Mouse (Mus musculus): ENCODE measurements around the gene Dexi.
A peak's percentile ranks its signal among the peaks of the same experiment; 100 is the strongest.

The Dexi gene

DNA sequence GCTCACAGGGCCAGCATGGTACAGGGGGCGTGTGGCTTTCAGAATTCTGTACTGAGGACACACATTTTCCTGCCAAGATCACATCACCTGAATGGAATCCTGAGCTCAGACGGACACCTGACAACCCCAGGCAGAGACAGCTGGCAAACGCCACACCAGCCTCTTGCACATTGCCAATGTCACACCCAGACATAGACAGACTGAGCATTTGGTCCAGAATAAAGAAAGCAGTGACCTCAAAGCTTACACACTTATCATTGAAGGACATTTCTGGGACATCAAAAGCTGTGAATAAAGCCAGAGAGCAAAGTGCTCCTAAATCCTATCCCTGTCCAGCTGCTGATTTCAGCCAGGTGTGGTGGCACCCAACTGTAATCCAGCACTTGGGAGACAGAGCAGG lies 5.9 kb downstream of the Dexi start:
- no peak for DNase-seq

DNA sequence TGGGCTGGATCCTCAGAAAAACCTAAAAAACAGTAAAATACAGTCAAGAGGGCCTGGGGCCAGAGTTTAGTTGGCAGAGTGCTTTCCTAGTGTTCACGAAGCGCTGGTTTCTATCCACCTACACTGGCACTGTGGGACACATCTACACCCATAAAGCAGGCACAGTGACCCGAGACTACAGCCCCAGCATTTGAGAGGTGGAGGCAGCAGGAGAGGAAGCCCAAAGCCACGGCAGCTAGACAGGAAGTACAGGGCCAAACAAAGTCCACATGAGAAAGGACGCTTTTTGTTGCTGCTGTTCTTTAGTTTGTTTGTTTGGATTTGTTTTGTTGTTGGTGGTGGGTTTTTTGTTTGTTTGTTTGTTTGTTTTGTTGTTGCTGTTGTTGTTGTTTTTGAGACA lies 6.5 kb downstream of the Dexi start:
- DNase-seq: no peak

DNA sequence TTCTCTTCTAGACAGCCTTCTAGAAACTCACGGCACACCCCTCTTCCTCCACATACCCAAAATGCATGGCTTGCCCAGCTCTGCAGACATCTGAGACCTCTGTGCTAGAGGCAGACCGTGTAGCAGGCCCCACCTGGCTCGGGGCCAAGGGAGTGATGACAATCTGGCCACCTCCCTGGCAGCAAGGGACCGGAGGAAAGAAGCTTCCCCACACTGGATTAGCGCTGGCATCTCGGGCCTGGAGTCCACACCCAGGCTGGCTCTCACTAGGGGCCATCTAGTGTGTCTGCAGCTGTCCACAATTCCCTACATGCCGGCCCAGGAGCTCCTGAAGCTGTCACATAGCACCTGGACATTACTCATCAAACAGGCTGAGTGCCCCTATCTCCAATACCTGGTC lies 8.3 kb downstream of the Dexi start:
- DNase-seq: no peak

DNA sequence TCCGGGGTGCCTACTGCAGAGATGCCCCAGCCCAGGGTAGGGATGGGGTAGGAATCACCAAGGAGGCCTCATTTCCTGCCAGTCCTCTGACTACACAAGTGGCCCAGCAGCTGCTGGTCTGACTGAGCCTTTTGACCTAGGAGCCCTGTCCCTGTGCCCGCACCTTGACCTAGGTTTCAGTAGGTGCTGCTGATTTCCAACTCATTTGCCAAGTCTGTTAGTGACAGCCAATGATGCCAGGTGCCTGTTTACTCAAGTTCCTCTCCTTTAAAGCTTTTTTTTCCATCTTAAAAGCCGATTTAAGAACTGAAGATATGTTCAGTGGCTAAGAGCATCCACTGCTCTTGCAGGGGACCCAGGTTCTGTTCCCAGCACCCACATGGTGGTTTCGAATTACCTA lies 9.1 kb downstream of the Dexi start:
- no peak for DNase-seq

DNA sequence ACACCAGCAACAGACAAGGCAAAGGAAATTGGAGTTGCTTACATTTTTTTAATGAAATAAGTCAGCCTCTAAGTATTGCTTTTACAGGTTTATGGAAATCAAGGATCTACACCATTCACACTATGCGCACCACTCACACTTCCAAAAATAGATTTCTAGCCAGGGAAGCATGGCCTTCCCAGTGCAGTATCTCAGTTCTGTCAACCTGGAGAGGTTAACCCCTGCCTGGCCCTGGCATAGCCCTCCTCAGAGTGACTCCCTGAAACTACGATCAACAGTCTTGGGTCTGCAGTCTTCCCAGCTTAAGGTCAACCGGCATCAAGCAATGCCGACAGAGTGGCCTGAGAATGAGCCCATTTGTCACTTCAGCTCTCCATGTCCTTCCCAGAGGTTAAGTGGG lies 12.7 kb downstream of the Dexi start:
- DNase-seq: no peak

DNA sequence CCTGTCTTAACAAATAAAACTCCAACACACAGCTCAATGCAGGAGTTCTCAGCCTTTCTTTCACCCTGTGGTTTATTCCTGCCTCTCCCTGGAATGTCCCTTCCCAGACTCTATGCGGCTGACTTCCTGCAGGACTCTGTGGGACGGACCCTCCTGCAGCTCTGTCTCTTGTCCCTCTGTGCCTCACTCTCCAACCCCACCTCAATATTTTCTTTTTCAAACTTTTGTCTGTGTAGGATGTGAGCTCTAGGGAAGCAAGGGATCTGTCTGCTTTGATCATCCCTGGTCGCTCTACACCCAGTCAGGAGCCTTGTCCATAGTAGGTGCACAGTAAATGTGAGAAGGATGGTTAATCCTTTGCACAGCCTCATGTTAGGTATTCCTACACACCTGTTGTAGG lies 14.5 kb downstream of the Dexi start:
- no peak for DNase-seq

DNA sequence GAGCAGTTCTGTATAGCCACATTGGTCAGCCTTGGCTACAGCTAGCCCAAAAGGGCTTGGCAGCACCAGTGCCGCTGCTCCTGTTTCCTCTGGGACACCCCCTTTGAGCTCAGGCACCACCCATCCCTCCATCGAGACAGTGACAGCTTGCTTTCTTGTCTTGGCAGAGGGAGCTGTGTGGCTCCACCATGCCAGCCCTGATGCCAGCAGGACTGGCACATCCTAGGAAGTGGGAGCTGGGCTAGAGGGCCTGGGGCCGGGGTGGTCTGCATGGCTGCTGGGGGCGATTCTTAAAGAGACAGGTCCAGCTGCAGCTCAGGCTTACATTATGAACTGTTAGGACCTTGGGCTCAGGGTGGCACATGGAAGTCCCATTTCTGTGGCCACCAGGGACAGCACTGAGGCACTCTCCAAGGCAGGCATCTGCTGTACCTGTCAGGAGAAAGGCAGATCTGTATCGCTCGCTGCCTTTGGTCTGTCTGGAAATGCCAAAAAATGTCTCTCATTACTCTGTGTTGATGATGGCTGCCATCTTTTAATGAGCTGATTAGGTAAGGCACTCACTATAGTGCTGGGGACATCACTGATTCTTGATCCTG lies 15.7 kb downstream of the Dexi start:
- DNase-seq: no peak

DNA sequence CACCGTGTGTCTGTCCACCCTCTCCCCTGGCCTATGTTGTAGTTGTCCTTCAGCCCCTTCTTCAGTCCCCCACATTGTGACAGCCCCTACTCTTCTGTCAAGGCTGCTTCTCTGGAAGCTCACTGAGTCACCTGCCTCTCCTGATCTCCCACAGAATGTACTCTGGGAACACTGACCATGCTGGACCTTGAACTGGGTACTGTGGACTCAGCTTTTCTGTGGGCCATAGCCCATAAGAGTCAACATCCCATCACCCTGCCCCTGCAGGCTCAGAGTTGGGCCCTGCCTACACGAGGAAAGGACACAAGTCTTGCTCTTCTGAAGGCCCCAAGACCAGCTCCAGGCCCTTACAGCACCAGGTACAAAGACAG lies 17.3 kb downstream of the Dexi start:
- DNase-seq: no peak

DNA sequence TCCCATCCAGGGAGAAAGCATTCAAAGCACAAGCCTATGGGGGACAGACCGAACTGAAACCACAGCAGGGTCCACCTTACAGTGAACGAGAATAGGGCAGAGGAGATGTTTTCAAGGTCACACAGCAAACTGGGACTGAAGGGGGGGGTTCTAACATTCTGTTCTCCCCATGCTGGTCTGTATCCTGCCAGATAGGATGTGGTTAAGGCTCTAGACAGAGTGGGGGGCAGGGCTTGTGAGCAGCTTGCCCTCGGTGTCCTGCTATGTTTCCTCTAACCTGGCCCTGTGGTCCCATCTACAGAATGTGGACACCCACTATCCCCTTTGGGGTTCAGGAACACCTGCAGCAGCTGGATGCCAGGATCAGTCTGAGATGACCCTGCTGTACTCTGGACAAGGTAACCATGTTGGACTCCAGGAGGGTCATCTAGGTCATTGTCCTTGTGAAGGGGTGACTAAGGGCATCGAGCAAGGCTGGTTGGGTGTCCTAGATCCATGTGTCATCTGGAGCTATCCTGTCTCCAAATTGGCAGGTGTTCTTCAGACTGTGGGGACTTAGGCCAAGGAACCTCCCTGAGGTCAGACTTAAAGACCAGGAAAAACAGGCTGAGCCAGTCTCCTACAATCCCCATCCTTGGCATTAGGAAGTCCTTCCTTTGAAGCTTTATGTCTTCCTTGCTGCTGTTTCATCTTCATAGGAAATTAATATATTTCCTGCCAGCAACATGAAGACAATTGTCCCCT lies 17.8 kb downstream of the Dexi start:
- no peak for DNase-seq

DNA sequence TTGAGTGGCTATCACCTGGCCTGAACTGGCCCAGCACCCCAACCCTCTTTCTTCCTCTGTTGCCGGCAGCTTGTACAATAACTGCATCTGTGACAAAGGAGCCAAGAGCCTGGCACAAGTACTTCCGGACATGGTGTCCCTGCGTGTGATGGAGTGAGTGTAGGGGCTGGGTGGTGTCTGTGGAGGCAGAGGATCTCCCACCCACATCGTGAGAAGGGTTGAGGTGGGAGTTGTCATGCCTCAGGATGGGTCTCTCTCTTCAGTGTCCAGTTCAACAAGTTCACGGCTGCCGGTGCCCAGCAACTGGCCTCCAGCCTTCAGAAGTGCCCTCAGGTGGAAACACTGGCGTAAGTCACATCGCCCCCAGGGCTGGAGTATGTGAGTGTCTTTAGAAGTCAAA lies 19.2 kb downstream of the Dexi start:
- DNase-seq: no peak

DNA sequence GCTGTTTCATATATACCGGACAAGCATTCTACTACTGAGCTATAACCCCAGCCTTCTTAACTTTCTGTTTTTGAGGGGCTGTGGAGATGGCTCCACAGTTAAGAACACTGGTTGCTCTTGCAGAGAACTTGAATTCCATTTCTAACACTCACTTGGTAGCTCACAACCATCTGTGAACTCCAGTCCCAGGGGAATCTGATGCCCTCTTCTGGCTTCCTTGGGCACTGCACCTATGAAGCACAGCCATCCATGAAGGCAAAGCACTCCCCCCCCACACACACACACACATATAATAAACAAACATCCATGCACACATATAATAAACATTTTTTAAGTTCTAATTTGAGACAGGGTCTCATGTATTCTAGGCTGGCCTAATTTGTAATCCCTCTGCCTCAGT lies 20.0 kb downstream of the Dexi start:
- DNase-seq: peak; percentile 44 to 87

DNA sequence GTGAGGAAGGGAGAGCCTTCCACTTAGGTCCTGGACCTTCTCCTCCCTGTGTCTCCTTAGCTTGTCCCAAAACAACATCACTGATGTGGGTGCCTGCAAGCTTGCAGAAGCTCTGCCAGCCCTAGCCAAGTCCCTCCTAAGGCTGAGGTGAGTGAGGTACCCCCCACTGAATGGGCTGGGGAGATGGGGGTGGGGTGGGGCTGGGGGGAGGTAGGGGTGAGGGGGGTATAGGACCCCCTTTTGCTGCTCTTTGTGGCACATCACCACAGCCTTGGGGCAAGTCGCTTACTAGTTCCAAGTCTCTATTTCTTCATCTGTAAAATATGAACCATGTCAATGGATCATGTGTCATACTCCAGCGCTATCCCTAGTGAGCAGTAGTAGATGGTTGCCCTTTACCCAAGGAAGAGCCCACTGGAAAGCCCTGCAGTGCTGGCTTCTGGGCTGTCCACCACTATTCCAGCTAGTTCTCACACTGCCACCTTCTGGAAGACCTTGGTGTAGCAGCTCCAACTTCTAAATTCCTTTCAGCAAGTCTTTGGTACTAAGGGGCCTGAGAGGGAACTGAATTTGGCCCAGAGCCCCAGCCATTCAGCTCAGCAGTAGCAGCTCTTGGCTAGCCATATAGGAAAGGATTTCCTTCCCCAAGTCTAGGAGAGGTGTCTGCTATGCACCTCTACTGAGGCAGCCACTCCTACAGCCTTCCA lies 21.8 kb downstream of the Dexi start:
- peak; percentile 65 to 89 for DNase-seq

DNA sequence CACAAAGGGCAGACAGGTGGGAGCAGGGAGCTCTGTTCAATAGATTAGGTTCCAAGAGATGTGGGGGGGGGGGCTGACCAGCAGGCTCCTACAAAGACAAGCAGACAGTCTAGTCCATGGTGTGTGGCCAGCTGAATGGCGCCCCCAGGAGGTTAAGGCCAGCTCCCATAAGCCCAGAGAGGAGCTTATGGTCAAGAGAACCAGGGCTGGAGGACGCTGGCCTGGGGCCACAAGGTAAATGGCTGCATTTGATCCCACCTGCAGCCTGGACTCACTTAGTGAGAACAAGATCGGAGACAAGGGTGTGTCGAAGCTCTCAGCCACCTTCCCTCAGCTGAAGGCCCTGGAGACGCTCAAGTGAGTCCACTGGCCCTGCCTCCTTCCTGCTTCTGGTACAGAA lies 24.8 kb downstream of the Dexi start:
- peak in 1 of 2 experiments; percentile 44 for DNase-seq

DNA sequence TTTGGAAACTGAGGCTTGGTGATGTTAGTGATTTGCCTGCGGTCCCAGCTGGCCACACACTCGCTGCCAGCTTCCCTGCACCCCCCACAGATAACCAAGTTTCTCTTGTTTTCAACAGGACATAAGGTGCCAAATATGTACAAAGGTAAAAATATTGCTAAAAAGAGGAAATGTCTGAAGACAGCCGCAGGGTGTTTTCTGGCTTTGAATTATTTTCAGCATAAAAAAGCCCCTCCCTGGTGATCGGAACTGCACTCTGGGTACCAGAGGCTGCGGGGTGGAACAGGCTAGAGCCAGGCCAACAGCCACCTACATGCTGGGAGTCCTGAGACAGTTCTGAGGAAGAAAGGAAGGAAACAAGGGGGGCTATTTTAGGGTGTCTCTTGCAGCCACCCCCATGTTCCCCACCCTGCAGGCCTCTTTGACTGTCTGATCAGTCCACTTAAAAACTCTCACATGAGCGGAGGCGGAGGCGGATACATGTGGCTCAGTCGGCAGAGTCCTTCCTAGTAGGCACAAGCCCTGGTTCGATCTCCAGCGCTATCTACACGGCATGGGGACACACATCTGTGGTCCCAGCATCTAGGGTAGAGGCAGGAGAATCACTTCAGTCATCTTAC lies 26.8 kb downstream of the Dexi start:
- no peak for DNase-seq

DNA sequence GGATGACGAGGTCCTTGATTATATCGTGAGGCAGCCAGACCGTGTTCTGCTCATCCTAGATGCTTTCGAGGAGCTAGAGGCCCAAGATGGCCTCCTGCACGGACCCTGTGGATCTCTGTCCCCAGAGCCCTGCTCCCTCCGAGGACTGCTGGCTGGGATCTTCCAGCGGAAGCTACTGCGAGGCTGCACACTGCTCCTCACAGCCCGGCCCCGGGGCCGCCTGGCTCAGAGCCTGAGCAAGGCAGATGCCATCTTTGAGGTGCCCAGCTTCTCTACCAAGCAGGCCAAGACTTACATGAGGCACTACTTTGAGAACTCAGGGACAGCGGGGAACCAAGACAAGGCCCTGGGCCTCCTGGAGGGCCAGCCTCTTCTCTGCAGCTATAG lies 31.7 kb downstream of the Dexi start:
- DNase-seq: no peak

DNA sequence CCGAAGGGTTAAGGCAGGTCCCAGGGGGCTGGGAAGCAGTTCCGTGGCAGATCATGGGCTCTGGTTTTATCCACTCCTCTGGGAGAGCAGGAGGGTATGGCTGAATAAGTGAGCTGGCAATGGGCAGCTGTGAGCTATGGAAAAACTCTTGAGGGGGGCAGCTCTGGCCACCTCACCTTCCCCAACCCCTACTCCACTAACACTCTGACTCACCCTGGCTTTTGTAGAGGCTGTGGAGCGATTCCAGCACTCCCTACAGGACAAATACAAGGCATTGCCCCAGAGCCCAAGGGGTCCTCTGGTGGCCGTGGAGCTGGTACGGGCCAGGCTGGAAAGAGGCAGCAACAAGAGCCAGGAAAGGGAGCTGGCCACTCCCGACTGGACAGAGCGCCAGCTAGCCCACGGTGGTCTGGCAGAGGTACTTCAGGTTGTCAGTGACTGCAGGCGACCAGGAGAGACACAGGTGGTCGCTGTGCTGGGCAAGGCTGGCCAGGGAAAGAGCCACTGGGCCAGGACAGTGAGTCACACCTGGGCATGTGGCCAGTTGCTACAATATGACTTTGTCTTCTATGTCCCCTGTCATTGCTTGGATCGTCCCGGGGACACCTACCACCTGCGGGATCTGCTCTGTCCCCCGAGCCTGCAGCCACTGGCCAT lies 32.2 kb downstream of the Dexi start:
- DNase-seq: no peak

DNA sequence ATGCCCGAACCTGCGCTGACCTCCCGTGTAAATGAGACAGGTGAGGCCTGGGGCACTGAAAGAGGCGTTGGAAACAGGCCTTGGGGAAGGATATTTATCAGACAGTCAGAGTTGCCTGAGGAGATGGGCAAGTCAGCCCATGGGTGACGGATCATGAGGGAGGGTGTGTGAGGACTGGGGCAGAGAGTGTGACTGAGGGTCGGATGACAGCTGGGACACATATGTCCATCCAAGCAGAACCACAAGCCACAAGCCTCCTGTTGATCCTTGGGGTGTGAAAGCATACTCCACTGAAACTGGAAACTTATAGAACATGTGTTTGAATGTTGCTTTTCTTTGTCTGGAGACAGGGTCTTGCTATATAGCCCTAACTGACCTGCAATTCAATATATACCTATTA lies 34.2 kb downstream of the Dexi start:
- DNase-seq: no peak

DNA sequence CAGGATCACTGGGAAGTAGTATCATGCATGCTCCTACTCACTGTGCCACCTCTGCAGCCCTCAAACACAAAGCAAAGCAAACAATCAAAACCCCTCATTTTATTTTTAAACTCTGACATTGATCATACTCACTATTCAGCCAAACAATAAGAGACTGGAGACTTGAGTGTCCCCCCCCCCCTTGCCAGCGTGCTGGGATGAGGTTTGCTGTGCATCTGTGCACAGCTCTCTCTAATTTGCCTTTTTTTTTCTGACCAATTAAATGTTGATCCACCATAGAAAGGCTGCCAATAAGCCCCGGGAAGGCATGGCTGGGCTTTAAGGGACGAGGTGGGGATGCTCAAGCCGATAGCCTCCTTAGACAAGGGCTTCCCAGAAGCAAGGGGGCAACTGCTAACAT lies 35.4 kb downstream of the Dexi start:
- no peak for DNase-seq

DNA sequence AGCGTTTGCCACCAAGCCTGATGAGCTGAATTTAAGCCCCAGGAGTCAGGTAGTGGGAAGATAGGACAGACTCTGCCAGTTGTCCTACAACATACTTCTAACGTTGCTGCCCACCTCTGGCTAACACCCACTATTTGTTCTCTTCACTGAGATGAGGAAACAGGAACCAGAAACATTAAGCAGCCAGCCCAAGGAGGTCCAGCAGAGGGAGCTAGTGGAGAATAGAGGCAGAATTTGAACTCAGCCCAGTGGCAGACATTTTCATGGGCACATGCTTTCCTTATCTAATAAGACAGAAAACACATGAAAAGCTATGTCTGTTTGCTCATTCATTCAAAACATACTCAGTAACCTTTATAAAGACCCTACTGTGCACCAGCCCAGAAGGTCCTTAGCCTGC lies 39.8 kb downstream of the Dexi start:
- no peak for DNase-seq

DNA sequence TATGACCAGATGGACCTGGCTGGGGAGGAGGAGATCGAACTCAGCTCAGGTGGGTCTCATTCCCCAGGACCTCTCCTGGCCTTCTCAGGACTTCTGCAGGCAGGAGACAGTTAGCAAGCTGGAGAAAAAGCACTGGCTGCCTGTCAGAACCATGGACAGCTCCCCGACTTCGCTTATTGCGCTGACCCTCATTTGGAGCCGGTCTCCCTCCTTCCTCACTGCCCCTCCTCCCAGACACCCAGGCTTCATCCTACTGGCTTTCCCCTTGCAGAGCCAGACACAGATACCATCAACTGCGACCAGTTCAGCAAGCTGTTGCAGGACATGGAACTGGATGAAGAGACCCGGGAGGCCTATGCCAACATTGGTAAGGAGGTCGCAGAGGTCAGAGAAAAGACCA lies 41.0 kb downstream of the Dexi start:
- peak in 1 of 2 experiments; percentile 41 for DNase-seq

DNA sequence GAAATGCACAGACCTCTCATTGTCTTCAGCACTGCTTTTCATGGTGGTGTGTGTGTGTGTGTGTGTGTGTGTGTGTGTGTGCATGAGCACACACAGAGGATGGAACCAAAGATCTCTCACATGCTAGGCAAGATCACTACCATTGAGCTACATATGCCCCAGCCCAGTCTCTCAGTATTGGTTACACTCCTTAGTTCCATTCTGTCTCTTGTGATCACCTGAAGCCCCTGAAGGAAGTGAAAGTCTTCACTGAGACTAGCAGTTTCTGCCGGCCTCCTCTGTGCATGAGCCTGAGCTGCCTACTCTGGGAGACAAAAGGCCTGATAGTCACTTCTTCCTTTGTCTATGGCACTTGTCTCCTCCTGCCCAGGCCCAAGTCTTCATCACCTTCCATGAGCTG lies 43.7 kb downstream of the Dexi start:
- DNase-seq: no peak

DNA sequence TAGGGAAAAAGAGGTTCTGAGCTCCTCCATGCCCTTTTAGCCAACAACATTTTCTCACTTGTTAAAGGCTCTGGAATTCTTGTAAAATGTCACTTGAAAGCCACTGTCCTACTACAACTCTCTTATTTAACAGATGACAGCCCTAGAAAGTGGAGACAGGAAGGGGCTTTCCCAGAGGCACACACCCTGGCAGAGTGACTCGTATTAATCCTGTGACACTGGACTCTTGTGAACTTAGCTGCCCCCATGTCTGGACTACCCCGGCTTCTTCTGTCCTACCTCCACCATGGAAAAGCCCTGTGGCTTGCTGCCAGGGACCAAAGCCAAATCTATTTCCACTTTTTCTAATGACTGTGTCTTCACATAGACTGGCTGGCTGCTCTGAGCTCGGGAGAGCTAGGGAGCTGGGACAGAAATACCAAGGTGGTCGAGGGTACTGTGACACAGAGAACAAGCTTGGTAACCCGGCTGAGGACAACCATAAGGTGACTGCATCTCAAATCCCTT lies 44.7 kb downstream of the Dexi start:
- peak; percentile 62 to 82 for DNase-seq

DNA sequence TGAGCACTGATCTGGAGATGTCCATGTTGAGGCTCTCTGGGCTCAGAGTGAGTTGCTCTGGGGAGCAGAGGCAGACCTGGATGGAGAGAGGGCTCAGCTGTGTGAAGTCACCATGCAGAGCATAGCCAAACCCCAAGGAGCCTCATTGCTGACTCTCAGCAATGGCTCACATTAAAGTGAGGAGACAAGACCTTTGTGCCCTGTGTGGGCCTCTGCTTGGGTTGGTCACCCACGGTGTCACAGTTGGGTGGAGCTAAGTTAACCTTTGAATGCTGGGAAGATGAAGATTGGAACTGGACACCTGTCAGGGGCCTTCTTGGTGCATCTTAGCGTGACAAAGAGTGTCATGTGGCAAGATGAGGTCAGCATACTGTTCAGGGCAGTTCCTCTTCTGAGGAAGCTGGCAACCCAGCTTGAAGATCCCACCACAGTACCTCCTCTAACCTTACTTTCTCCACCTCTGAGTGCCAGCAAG lies 47.0 kb downstream of the Dexi start:
- DNase-seq: peak; percentile 75 to 80

All from kidney, adult 8-10 months (tissue).